Mouse (Mus musculus): Measurements from ENCODE around the gene Dact3. TPM values are rescaled to one million over a fixed set of nuclear protein-coding genes. Genes with fewer than 3 reads are reported as not detected.
A peak's percentile ranks its signal among the peaks of the same experiment; 100 is the strongest.

The Dact3 gene
- polyA plus RNA-seq, 2 experiments, result 11.5 to 64.3 TPM

GRCm38 (mm10) chr7:16841561-16842560, 33.3 kb upstream of the Dact3 start:
- H3K9ac ChIP-seq (ENCODE audit: low read depth, low read length, severe bottlenecking), result 0 out of 2 replicates have a peak overlapping the region, but pooled peaks have one; percentile 69
- peaks cover 46% of the 10 kb centered on the region for H3K36me3 ChIP-seq (ENCODE audit: control insufficient read depth, insufficient read depth, low read length)
- peak overlapping the region; percentile 60; the same call in 1 of the 2 replicates for H3K4me3 ChIP-seq (replicated peaks; ENCODE audit: low read length)
- H3K4me1 ChIP-seq (ENCODE audit: control insufficient read depth, insufficient read depth, low read length), result peaks cover 19% of the 10 kb centered on the region
- ATAC-seq (ENCODE audit: low FRiP score, low read depth), result no peak
- WGBS, result 45% methylated on average over 11 of the region's 11 CpGs
- DNase-seq (ENCODE audit: low spot score), result no peak
- H3K4me2 ChIP-seq (replicated peaks; ENCODE audit: low read depth, low read length, severe bottlenecking), result peak overlapping the region; percentile 91
- no peaks in the 10 kb centered on the region for H3K27me3 ChIP-seq (ENCODE audit: control insufficient read depth, insufficient read depth, low read length)
- TF ChIP-seq POLR2A (IDR thresholded peaks at IDR 0.05; ENCODE audit: borderline replicate concordance, extremely low read depth, insufficient read depth, insufficient read length), result no peak
- H3K9me3 ChIP-seq (ENCODE audit: control insufficient read depth, low read length), result no peaks in the 10 kb centered on the region
- peak overlapping the region; percentile 66 for H3K27ac ChIP-seq (replicated peaks; ENCODE audit: low read depth, low read length)

- H3K4me2 ChIP-seq (replicated peaks; ENCODE audit: low read depth, low read length, severe bottlenecking), result peak within 1 kb of the TSS; percentile 91
- H3K4me1 ChIP-seq (ENCODE audit: control insufficient read depth, insufficient read depth, low read length), result peaks cover 19% of the 10 kb centered on the region
- H3K9me3 ChIP-seq (ENCODE audit: control insufficient read depth, low read length), result no peaks in the 10 kb centered on the region
- peak within 1 kb of the TSS; percentile 69 for H3K9ac ChIP-seq (ENCODE audit: low read depth, low read length, severe bottlenecking)
- H3K27me3 ChIP-seq (ENCODE audit: control insufficient read depth, insufficient read depth, low read length), result no peaks in the 10 kb centered on the region
- no peak for TF ChIP-seq POLR2A (IDR thresholded peaks at IDR 0.05; ENCODE audit: borderline replicate concordance, extremely low read depth, insufficient read depth, insufficient read length)
- peaks cover 45% of the 10 kb centered on the region for H3K36me3 ChIP-seq (ENCODE audit: control insufficient read depth, insufficient read depth, low read length)
- WGBS, result under 1% methylated on average over 23 of the region's 32 CpGs
- DNase-seq (ENCODE audit: low spot score) (peak; percentile 92), ATAC-seq (ENCODE audit: low FRiP score, low read depth) (peak; percentile 89)
- peak within 1 kb of the TSS; percentile 66 for H3K27ac ChIP-seq (replicated peaks; ENCODE audit: low read depth, low read length)
- H3K4me3 ChIP-seq (replicated peaks; ENCODE audit: low read length), result peak within 1 kb of the TSS; percentile 60
These were observed 32.5 kb upstream of the Dact3 start, which contains the start of gene Prkd2 for GRCm38 (mm10) chr7:16842645-16843063. Gene Prkd2 (plus strand): TSS chr7:16842902.

GRCm38 (mm10) chr7:16843441-16844171, 31.5 kb upstream of the Dact3 start:
- DNase-seq (ENCODE audit: low spot score) (peak; percentile 47), ATAC-seq (ENCODE audit: low FRiP score, low read depth) (no peak)
- Histone ChIP-seq H3K9me3 (ENCODE audit: control insufficient read depth, low read length) (no peaks in the 10 kb centered on the region), H3K36me3 (ENCODE audit: control insufficient read depth, insufficient read depth, low read length) (peaks cover 44% of the 10 kb centered on the region), H3K9ac (ENCODE audit: low read depth, low read length, severe bottlenecking) (peak overlapping the region; percentile 69), H3K4me1 (ENCODE audit: control insufficient read depth, insufficient read depth, low read length) (peaks cover 19% of the 10 kb centered on the region), H3K4me3 (replicated peaks; ENCODE audit: low read length) (peak overlapping the region; percentile 60), H3K27ac (replicated peaks; ENCODE audit: low read depth, low read length) (peak overlapping the region; percentile 66), H3K27me3 (ENCODE audit: control insufficient read depth, insufficient read depth, low read length) (no peaks in the 10 kb centered on the region), H3K4me2 (replicated peaks; ENCODE audit: low read depth, low read length, severe bottlenecking) (peak overlapping the region; percentile 91)
- under 1% methylated on average over 33 of the region's 33 CpGs for WGBS
- no peak for TF ChIP-seq POLR2A (IDR thresholded peaks at IDR 0.05; ENCODE audit: borderline replicate concordance, extremely low read depth, insufficient read depth, insufficient read length)

GRCm38 (mm10) chr7:16844696-16845071, 30.4 kb upstream of the Dact3 start:
- Histone ChIP-seq H3K4me1 (ENCODE audit: control insufficient read depth, insufficient read depth, low read length) (peaks cover 19% of the 10 kb centered on the region), H3K9ac (ENCODE audit: low read depth, low read length, severe bottlenecking) (peak overlapping the region; percentile 52), H3K4me3 (replicated peaks; ENCODE audit: low read length) (peak overlapping the region; percentile 60), H3K27ac (replicated peaks; ENCODE audit: low read depth, low read length) (peak overlapping the region; percentile 63), H3K9me3 (ENCODE audit: control insufficient read depth, low read length) (no peaks in the 10 kb centered on the region), H3K36me3 (ENCODE audit: control insufficient read depth, insufficient read depth, low read length) (peaks cover 44% of the 10 kb centered on the region), H3K27me3 (ENCODE audit: control insufficient read depth, insufficient read depth, low read length) (no peaks in the 10 kb centered on the region), H3K4me2 (replicated peaks; ENCODE audit: low read depth, low read length, severe bottlenecking) (peak overlapping the region; percentile 91)
- TF ChIP-seq POLR2A (IDR thresholded peaks at IDR 0.05; ENCODE audit: borderline replicate concordance, extremely low read depth, insufficient read depth, insufficient read length), result no peak
- no peak for DNase-seq (ENCODE audit: low spot score)
- 33% methylated on average over 3 of the region's 3 CpGs for WGBS
- ATAC-seq (ENCODE audit: low FRiP score, low read depth), result no peak

All from limb, embryonic 14.5 days (tissue).